Mouse (Mus musculus) embryonic facial prominence, embryonic 14.5 days (tissue): ENCODE data around the gene Fer1l4. TPM values are rescaled to one million over a fixed set of nuclear protein-coding genes. Genes with fewer than 3 reads are reported as not detected.

Experiments
- polyA plus RNA-seq: library from polyadenylated mRNA; unstranded; fragments of >200 nt; fragmentation: Nextera tagmentation; extraction: Ambion mirVana; gene quantifications from 2 replicates; pipeline ENCODE4 v1.2.1, GENCODE M21; 2014

Gene Fer1l4
- polyA plus RNA-seq, 1 experiment from 2014 or later: not detected

Other genes starting within 250 kb of the Fer1l4 start
- 10.8 and 12.2 TPM in 2 replicates for gene BC029722, start 233.5 kb downstream of the Fer1l4 start, polyA plus RNA-seq
- 151 and 162 TPM in 2 replicates for gene Eif6, start 226.0 kb downstream of the Fer1l4 start, polyA plus RNA-seq
- gene Fam83c, start 218.1 kb downstream of the Fer1l4 start, polyA plus RNA-seq: 0.74 and 1.1 TPM in 2 replicates
- 58.3 and 65.9 TPM in 2 replicates for gene Uqcc1, start 122.6 kb downstream of the Fer1l4 start, polyA plus RNA-seq
- not detected in 2 replicates for gene Gm15557, start 112.2 kb downstream of the Fer1l4 start, polyA plus RNA-seq
- 3.3 and 3.8 TPM in 2 replicates for gene Gdf5, start 107.6 kb downstream of the Fer1l4 start, polyA plus RNA-seq
- 17.6 TPM in 2 replicates for gene Cep250, start 96.5 kb downstream of the Fer1l4 start, polyA plus RNA-seq
- 0.90 and 1.4 TPM in 2 replicates for gene 6430550D23Rik, start 45.0 kb downstream of the Fer1l4 start, polyA plus RNA-seq
- 235 and 269 TPM in 2 replicates for gene Ergic3, start 44.9 kb downstream of the Fer1l4 start, polyA plus RNA-seq
- gene Spag4, start 12.2 kb upstream of the Fer1l4 start, polyA plus RNA-seq: 2.3 and 3.1 TPM in 2 replicates
- 34.3 and 35.4 TPM in 2 replicates for gene Cpne1, start 59.0 kb upstream of the Fer1l4 start, polyA plus RNA-seq
- 26.2 and 27.7 TPM in 2 replicates for gene Rbm12, start 59.0 kb upstream of the Fer1l4 start, polyA plus RNA-seq
- 10.6 and 15.7 TPM in 2 replicates for gene Gm28036, start 74.1 kb upstream of the Fer1l4 start, polyA plus RNA-seq
- 411 and 416 TPM in 2 replicates for gene Romo1, start 91.1 kb upstream of the Fer1l4 start, polyA plus RNA-seq
- 36.0 and 40.8 TPM in 2 replicates for gene Nfs1, start 91.2 kb upstream of the Fer1l4 start, polyA plus RNA-seq
- 561 and 619 TPM in 2 replicates for gene Rbm39, start 127.3 kb upstream of the Fer1l4 start, polyA plus RNA-seq
- gene Phf20, start 143.5 kb upstream of the Fer1l4 start, polyA plus RNA-seq: 69.8 and 76.1 TPM in 2 replicates